Mouse (Mus musculus): ENCODE data around the gene Zgpat. TPM values are rescaled to one million over a fixed set of nuclear protein-coding genes. Genes with fewer than 3 reads are reported as not detected.
A peak's percentile ranks its signal among the peaks of the same experiment; 100 is the strongest.

Zgpat gene
- 44.7 and 45.7 TPM in 2 replicates for polyA plus RNA-seq (2012; rRNA removed)

DNA sequence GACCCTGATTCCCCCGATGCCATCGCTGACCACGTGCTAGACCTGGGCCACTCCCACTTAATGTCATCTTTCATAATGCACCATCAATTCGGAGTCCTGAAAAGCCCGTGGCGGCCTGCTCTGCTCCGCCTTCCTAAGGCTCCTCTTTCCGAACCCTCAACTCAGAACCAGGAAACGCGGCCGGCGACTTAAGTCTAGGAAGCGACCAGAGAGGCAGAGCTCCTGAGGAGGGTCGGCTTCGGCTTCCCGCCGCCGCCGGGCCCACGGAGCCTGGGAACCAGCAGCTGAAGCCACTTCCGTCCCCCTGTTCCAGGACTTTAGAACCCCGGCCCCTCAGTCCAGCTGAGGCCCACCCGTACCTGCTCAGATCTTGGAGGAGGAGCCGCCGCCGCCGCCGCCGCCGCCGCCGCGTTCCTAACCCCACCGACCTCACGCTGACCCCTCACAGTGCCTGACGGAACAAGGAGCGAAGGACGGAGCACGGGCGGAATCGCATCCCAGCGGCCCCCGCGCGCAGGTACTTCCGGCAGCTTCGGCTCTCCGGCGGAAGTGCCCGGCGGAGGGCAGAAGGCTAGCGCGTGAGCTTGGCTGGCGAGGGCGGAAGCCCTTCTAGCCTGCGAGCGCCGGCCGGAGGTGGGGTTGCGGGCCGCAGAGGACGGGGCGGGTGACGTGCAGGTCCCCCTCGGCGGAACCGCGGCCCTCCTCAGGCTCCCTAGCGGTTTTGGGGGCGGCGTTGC, at the start of gene Zgpat, which contains the start of gene Arfrp1:
Gene Zgpat (plus strand): TSS at position 69 of the 737 bp plus-strand sequence.
Gene Arfrp1 (minus strand): TSS at position 545 of the 737 bp plus-strand sequence.
- no peak; the same call in 1 of the 2 replicates for TF ChIP-seq POLR2A (IDR thresholded peaks at IDR 0.05; ENCODE audit: low read depth, low read length)
- TF ChIP-seq CTCF (IDR thresholded peaks at IDR 0.05; ENCODE audit: extremely low read depth, insufficient read depth, insufficient read length, insufficient replicate concordance): no peak
- Histone ChIP-seq H3K4me1 (ENCODE audit: control insufficient read depth, insufficient read depth, insufficient read length) (peaks cover 12% of the 10 kb centered on the region), H3K36me3 (ENCODE audit: control insufficient read depth, insufficient read depth, low read length) (peaks cover 25% of the 10 kb centered on the region), H3K27ac (ENCODE audit: insufficient read depth, low read length) (peak within 1 kb of the TSS; percentile 89), H3K4me3 (ENCODE audit: extremely low read depth, insufficient read depth, insufficient read length) (peak within 1 kb of the TSS; percentile 73), H3K27me3 (ENCODE audit: control insufficient read depth, insufficient read depth, low read length) (no peaks in the 10 kb centered on the region)
- under 1% methylated on average over 69 of the region's 71 CpGs for WGBS
- peak; percentile 61 to 87 for DNase-seq (ENCODE audit: low read depth in 1 of 2, low spot score in 2 of 2)

DNA sequence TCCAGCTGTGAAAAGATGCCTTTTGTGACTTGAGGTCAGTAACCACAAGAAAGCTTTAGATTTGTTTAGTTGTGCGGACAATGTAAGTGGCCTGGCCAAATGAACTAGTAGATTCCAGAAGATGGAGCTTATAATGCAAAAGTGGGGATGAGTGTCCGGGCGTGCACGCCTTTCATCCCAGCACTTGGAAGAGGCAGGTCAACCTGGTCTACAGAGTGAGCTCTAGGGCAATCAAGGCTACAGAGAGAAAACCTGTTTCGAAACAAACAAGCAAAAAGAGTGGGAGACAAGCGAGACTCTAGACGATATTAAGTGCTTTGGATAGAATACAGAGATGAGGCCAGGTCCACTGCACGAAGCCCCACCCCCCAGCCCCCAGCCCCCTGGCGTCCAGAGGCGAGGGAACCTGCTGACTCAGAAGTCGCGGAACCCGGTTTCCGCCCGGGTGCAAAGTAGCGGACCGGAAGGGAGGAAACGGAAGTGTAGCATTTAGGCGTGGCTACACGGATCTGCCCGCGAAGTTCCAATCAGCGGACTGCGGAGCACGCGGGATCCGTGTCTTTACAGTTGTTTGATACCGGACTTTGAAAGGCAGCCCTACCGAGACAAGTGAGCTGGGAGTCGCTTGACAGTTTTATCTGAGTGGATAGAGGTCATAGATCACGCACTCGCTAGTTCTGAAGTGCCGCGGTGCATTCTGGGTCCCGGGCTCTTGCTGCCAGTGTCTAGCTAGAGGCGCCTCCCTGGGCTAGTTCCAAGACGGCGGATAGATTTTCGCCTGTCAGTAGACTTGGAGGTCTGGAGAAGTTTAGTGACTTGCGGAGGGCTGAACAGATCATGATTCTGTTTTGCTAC, 45.3 kb upstream of the Zgpat start, which contains the start of gene Rtel1:
Gene Rtel1 (plus strand): TSS at position 492 of the 855 bp plus-strand sequence.
- Histone ChIP-seq H3K27me3 (ENCODE audit: control insufficient read depth, insufficient read depth, low read length) (no peaks in the 10 kb centered on the region), H3K4me1 (ENCODE audit: control insufficient read depth, insufficient read depth, insufficient read length) (no peaks in the 10 kb centered on the region; the same call in 1 of the 2 replicates), H3K4me3 (ENCODE audit: extremely low read depth, insufficient read depth, insufficient read length) (peak within 1 kb of the TSS; percentile 91), H3K36me3 (ENCODE audit: control insufficient read depth, insufficient read depth, low read length) (peaks cover 4% of the 10 kb centered on the region), H3K27ac (ENCODE audit: insufficient read depth, low read length) (peak within 1 kb of the TSS; percentile 78)
- WGBS: 5% methylated on average over 40 of the region's 40 CpGs
- peak; percentile 73 to 78 for DNase-seq (ENCODE audit: low read depth in 1 of 2, low spot score in 2 of 2)
- TF ChIP-seq POLR2A (IDR thresholded peaks at IDR 0.05; ENCODE audit: low read depth, low read length) (no peak), CTCF (IDR thresholded peaks at IDR 0.05; ENCODE audit: extremely low read depth, insufficient read depth, insufficient read length, insufficient replicate concordance) (no peak)

DNA sequence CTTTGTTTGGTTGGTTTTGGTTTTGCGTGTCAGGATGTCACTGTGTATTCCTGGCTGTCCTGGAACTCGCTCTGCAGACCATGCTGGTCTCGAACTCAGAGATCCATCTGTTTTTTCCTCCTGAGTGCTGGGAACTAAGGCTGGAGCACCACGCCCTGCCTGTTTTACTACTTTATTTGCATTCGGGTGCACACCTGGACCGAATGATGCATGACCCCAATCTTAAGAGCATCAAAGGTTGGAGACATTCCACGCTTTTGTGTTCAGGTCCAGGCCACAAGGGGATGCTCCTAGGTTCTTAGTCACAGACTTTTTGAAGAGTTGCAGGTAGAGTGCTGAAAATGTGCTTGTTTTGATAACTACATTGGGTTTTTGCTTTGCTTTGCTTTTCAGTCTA, 44.6 kb upstream of the Zgpat start:
- TF ChIP-seq CTCF (IDR thresholded peaks at IDR 0.05; ENCODE audit: extremely low read depth, insufficient read depth, insufficient read length, insufficient replicate concordance) (no peak), POLR2A (IDR thresholded peaks at IDR 0.05; ENCODE audit: low read depth, low read length) (no peak)
- WGBS: 11% methylated on average over 7 of the region's 7 CpGs
- Histone ChIP-seq H3K36me3 (ENCODE audit: control insufficient read depth, insufficient read depth, low read length) (peaks cover 4% of the 10 kb centered on the region), H3K4me1 (ENCODE audit: control insufficient read depth, insufficient read depth, insufficient read length) (no peaks in the 10 kb centered on the region; the same call in 1 of the 2 replicates), H3K27ac (ENCODE audit: insufficient read depth, low read length) (0 out of 2 replicates have a peak overlapping the region, but pooled peaks have one; percentile 78), H3K4me3 (ENCODE audit: extremely low read depth, insufficient read depth, insufficient read length) (peak overlapping the region; percentile 91; the same call in 1 of the 2 replicates), H3K27me3 (ENCODE audit: control insufficient read depth, insufficient read depth, low read length) (no peaks in the 10 kb centered on the region)
- DNase-seq (ENCODE audit: low read depth in 1 of 2, low spot score in 2 of 2): no peak

DNA sequence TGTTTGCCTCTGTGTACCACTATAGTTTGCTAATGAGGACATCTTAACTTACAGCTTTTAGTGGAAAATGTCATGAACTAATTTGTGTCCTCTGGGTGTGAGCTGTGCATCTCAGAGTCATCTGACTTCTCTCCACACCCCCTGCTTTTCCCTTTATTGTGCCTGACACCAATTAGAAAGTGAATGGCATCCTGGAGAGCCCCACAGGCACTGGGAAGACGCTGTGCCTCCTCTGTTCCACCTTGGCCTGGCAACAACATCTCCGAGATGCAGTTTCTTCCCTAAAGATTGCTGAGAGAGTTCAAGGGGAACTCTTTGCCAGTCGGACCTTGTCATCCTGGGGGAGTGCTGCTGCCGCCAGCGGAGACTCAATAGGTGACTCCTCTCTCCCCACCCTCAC, 42.6 kb upstream of the Zgpat start:
- WGBS: 92% methylated on average over 5 of the region's 5 CpGs
- H3K27me3 ChIP-seq (ENCODE audit: control insufficient read depth, insufficient read depth, low read length): no peaks in the 10 kb centered on the region
- no peak for DNase-seq (ENCODE audit: low read depth in 1 of 2, low spot score in 2 of 2)
- H3K4me3 ChIP-seq (ENCODE audit: extremely low read depth, insufficient read depth, insufficient read length): no peak overlapping the region
- no peaks in the 10 kb centered on the region; the same call in 1 of the 2 replicates for H3K4me1 ChIP-seq (ENCODE audit: control insufficient read depth, insufficient read depth, insufficient read length)
- TF ChIP-seq CTCF (IDR thresholded peaks at IDR 0.05; ENCODE audit: extremely low read depth, insufficient read depth, insufficient read length, insufficient replicate concordance): no peak
- TF ChIP-seq POLR2A (IDR thresholded peaks at IDR 0.05; ENCODE audit: low read depth, low read length): no peak
- H3K27ac ChIP-seq (ENCODE audit: insufficient read depth, low read length): no peak overlapping the region
- peaks cover 11% of the 10 kb centered on the region for H3K36me3 ChIP-seq (ENCODE audit: control insufficient read depth, insufficient read depth, low read length)

DNA sequence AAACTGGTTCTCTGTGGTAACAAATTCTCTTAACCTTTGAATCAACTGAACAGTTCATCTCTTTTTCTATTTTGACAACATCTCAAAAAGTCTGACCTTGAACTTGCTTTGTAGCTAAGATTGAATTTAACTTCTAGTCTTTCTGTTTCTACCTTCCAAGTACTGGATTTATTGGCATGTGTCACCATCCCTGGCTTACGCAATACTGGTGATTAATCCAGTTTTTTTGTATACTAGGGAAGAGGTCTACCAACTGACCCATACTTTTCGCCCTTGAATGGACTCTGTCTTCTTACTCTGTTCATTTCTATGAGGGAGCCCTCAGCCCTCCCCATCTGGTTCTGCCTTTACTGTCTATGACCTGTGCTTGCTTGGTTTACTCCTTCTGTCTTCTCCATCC, 38.6 kb upstream of the Zgpat start:
- Histone ChIP-seq H3K4me3 (ENCODE audit: extremely low read depth, insufficient read depth, insufficient read length) (no peak overlapping the region), H3K27me3 (ENCODE audit: control insufficient read depth, insufficient read depth, low read length) (no peaks in the 10 kb centered on the region), H3K4me1 (ENCODE audit: control insufficient read depth, insufficient read depth, insufficient read length) (no peaks in the 10 kb centered on the region), H3K27ac (ENCODE audit: insufficient read depth, low read length) (no peak overlapping the region), H3K36me3 (ENCODE audit: control insufficient read depth, insufficient read depth, low read length) (peaks cover 27% of the 10 kb centered on the region)
- DNase-seq (ENCODE audit: low read depth in 1 of 2, low spot score in 2 of 2): no peak
- TF ChIP-seq POLR2A (IDR thresholded peaks at IDR 0.05; ENCODE audit: low read depth, low read length): no peak
- TF ChIP-seq CTCF (IDR thresholded peaks at IDR 0.05; ENCODE audit: extremely low read depth, insufficient read depth, insufficient read length, insufficient replicate concordance): no peak
- 97% methylated on average over 2 of the region's 2 CpGs for WGBS

DNA sequence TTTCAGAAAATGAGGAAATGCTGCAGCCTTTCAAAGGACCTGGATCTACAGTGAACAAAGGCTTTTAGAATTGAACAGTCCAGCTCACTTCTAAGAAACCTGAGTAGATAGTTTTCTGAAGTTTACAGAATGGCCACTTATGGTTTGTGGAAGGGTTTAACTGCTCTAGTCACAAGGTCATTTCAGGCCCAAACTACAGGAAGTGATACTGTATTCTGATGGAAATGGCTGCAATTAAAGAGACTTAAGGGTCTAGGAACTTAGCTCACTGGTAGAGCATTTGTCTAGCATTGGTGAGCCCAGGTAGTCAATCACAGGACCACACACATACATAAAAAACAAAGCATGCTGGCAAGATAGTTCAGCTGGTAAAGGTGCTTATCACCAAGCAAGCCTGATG, 32.2 kb upstream of the Zgpat start:
- no peak for DNase-seq (ENCODE audit: low read depth in 1 of 2, low spot score in 2 of 2)
- no peaks in the 10 kb centered on the region for H3K27me3 ChIP-seq (ENCODE audit: control insufficient read depth, insufficient read depth, low read length)
- H3K36me3 ChIP-seq (ENCODE audit: control insufficient read depth, insufficient read depth, low read length): peaks cover 25% of the 10 kb centered on the region
- no peak overlapping the region for H3K27ac ChIP-seq (ENCODE audit: insufficient read depth, low read length)
- no peaks in the 10 kb centered on the region for H3K4me1 ChIP-seq (ENCODE audit: control insufficient read depth, insufficient read depth, insufficient read length)
- H3K4me3 ChIP-seq (ENCODE audit: extremely low read depth, insufficient read depth, insufficient read length): no peak overlapping the region
- no peak for TF ChIP-seq POLR2A (IDR thresholded peaks at IDR 0.05; ENCODE audit: low read depth, low read length)
- no peak for TF ChIP-seq CTCF (IDR thresholded peaks at IDR 0.05; ENCODE audit: extremely low read depth, insufficient read depth, insufficient read length, insufficient replicate concordance)

All from spleen, adult 2 months (tissue).